Mouse (Mus musculus): ENCODE data around the gene Zfp583. TPM values are rescaled to one million over a fixed set of nuclear protein-coding genes. Genes with fewer than 3 reads are reported as not detected.
"Not testable (repeated sequence)": the region's sequence is repeated elsewhere in the genome, so short reads cannot be mapped to it uniquely, and the experiment has no call there.

Gene Zfp583
- polyA plus RNA-seq, 1 experiment, result 0.36 TPM

DNA sequence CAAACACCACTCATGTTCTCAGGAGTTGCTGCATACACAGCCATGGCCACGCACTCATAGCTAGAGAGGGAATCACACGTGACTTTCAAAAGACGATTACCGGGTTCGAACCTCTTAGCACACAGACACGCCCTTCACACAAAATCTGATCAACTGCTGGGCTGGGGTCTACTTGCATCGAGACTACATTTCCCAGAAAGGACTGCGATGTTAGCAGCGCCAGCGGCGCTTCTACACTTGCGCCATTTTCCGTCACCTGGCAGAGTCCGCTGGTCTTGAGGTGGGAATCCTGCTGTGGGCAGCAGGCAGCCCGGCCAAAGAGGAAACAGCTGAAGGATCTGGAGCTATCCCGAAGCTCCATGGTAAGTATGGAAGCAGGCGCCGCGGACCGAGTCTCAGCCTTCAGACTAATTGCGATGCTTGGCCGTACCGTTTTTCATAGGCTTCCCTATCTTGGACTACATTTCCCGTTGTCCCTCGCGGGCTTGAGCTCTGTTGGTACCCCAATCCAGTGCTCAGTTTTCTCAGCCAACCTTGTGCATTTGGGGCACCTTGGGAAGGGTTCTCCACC is 12.5 kb upstream of the Zfp583 start, which contains the start of gene Gm3854:
Gene Gm3854, plus strand, starts transcription at position 259 of the 571 bp plus-strand sequence.
- DNase-seq, result peak; percentile 65

DNA sequence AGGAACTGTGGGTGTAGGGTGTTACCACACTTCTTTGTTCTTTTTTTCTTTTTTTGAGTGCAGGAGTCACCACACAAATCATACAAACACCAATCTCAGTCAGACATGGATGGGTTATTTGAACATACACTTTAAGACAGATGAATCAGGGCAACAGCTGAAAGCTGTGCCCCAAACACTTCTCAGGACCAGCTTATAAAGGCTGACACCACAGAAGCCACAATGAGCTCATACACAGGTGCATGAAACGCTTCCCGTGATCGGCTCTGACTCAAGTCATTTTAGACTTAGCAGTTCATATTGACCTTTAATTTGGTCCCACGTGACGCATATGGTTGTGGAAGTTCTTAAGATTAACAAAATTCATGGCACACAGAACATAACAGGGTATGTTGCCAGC is 8.8 kb upstream of the Zfp583 start:
- no peak for TF ChIP-seq CTCF (conservative IDR thresholded peaks at IDR 0.05; ENCODE audit: insufficient read depth, insufficient read length, low read depth, low read length)
- TF ChIP-seq POLR2A (IDR thresholded peaks at IDR 0.05; ENCODE audit: low read depth, low read length), result no peak
- Histone ChIP-seq H3K36me3 (ENCODE audit: control insufficient read depth, insufficient read depth, low read length) (no peaks in the 10 kb centered on the region), H3K4me1 (ENCODE audit: control insufficient read depth, insufficient read depth, low read length) (no peaks in the 10 kb centered on the region), H3K27ac (ENCODE audit: insufficient read depth, low read depth, low read length) (no peak overlapping the region), H3K27me3 (replicated peaks; ENCODE audit: control insufficient read depth, insufficient read depth, low read length) (no peaks in the 10 kb centered on the region), H3K4me3 (ENCODE audit: insufficient read depth, low read depth, low read length) (no peak overlapping the region)
- no peak for DNase-seq
- 80% methylated on average over 5 of the region's 5 CpGs for WGBS

More for the DNA sequence above, 12.5 kb upstream of the Zfp583 start, which contains the start of gene Gm3854:
- Histone ChIP-seq H3K4me3 (ENCODE audit: insufficient read depth, low read depth, low read length) (peak within 1 kb of the TSS; percentile 71), H3K36me3 (ENCODE audit: control insufficient read depth, insufficient read depth, low read length) (no peaks in the 10 kb centered on the region), H3K27ac (ENCODE audit: insufficient read depth, low read depth, low read length) (no peak within 1 kb of the TSS), H3K4me1 (ENCODE audit: control insufficient read depth, insufficient read depth, low read length) (no peaks in the 10 kb centered on the region), H3K27me3 (replicated peaks; ENCODE audit: control insufficient read depth, insufficient read depth, low read length) (no peaks in the 10 kb centered on the region)
- TF ChIP-seq POLR2A (IDR thresholded peaks at IDR 0.05; ENCODE audit: low read depth, low read length) (no peak), CTCF (conservative IDR thresholded peaks at IDR 0.05; ENCODE audit: insufficient read depth, insufficient read length, low read depth, low read length) (no peak)
- under 1% methylated on average over 26 of the region's 26 CpGs for WGBS

DNA sequence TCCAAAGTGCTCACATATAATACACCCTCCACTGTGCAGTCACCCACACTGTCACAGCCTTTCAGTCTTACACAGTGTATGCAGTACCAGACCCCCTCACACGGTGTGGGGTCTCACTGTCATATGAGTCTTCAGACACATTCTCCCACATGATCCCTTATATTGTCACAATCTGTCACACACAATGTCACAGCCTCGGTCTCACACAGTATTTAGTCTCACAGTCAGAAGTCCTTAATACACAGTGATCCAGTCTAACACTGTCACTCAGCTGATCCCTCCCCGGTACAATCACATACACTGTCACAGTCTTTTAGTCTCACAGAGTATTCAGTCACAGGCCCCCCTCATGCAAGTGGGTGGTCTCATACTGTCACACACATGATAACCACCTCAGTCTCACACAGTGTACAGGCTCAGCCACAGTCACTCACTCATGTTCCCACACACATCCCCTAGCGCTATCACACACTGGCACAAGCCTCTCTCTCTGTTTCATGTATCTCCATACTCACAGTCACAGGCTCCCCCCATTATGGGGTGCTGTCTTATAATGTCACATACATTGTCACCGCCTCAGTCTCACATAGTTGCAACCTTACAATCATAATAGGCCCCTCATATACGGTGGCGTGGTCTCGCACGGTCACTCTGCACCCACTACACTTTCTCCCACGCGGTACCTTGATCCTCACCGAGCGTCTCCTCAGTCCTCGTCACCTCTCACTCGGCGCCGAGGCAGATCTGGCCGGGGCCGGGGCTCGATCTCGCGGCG is 440 bp downstream of the Zfp583 start:
- Histone ChIP-seq H3K4me1 (ENCODE audit: control insufficient read depth, insufficient read depth, low read length) (no peaks in the 10 kb centered on the region), H3K27me3 (replicated peaks; ENCODE audit: control insufficient read depth, insufficient read depth, low read length) (no peaks in the 10 kb centered on the region), H3K36me3 (ENCODE audit: control insufficient read depth, insufficient read depth, low read length) (no peaks in the 10 kb centered on the region), H3K4me3 (ENCODE audit: insufficient read depth, low read depth, low read length) (peak overlapping the region; percentile 66), H3K27ac (ENCODE audit: insufficient read depth, low read depth, low read length) (no peak overlapping the region)
- TF ChIP-seq POLR2A (IDR thresholded peaks at IDR 0.05; ENCODE audit: low read depth, low read length) (no peak), CTCF (conservative IDR thresholded peaks at IDR 0.05; ENCODE audit: insufficient read depth, insufficient read length, low read depth, low read length) (no peak)
- DNase-seq, result no peak
- 16% methylated on average over 23 of the region's 23 CpGs for WGBS

GRCm38 (mm10) chr7:6300796-6301195 is 30.3 kb downstream of the Zfp583 start:
- H3K27me3 ChIP-seq (replicated peaks; ENCODE audit: control insufficient read depth, insufficient read depth, low read length); H3K27ac ChIP-seq (ENCODE audit: insufficient read depth, low read depth, low read length); H3K4me1 ChIP-seq (ENCODE audit: control insufficient read depth, insufficient read depth, low read length); H3K4me3 ChIP-seq (ENCODE audit: insufficient read depth, low read depth, low read length); DNase-seq: not testable (repeated sequence)
- WGBS, result 89% methylated on average over 11 of the region's 11 CpGs
- peaks cover 10% of the 10 kb centered on the region for H3K36me3 ChIP-seq (ENCODE audit: control insufficient read depth, insufficient read depth, low read length)

DNA sequence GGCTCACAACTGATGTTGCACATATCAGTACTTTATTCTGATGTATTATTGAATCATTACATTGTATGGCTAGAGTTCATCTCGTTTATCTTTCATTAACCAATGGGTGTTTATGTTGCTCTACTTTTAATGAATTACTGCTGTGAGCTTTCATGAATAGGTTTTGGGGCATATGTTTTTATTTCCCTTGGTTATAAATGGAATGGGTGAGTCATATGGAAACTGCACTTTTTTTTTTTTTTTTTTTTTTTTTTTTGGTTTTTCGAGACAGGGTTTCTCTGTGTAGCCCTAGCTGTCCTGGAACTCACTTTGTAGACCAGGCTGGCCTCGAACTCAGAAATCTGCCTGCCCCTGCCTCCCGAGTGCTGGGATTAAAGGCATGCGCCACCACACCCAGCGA is 40.0 kb downstream of the Zfp583 start:
- DNase-seq; H3K27ac ChIP-seq (ENCODE audit: insufficient read depth, low read depth, low read length); H3K4me3 ChIP-seq (ENCODE audit: insufficient read depth, low read depth, low read length); H3K4me1 ChIP-seq (ENCODE audit: control insufficient read depth, insufficient read depth, low read length); H3K27me3 ChIP-seq (replicated peaks; ENCODE audit: control insufficient read depth, insufficient read depth, low read length); H3K36me3 ChIP-seq (ENCODE audit: control insufficient read depth, insufficient read depth, low read length): not testable (repeated sequence)
- WGBS, result 83% methylated on average over 6 of the region's 6 CpGs

DNA sequence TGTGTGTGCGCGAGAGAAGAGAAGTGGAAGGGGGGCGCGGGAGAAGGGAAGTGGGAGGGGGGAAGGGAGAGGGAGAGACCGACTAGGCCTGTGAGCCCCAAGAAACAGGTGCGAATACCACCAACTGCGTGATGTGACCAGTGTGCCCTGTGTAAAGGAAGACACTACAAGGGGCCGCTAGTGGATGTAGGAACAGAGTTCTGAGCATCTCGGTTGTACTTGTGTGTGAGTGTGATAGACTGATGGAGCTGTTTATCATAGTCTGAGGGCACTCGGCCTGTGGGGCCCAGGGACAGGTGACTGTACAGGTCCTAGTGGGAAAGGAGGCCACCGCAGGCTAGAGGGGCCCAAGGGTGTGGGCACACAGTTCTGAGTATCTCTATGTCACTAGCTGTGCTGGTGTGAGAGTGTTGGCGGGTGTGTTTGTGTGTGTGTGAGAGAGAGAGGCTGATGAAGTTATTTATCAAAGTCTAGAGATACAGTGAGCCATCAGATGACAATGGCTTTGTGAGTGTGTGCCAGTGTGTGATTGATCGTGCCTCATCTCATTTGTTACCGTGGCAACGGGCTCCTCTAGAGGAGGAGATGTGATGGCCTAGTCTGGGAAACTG is 44.1 kb downstream of the Zfp583 start:
- WGBS, result 29% methylated on average over 15 of the region's 15 CpGs
- Histone ChIP-seq H3K36me3 (ENCODE audit: control insufficient read depth, insufficient read depth, low read length) (no peaks in the 10 kb centered on the region), H3K4me1 (ENCODE audit: control insufficient read depth, insufficient read depth, low read length) (no peaks in the 10 kb centered on the region), H3K4me3 (ENCODE audit: insufficient read depth, low read depth, low read length) (peak overlapping the region; percentile 52), H3K27ac (ENCODE audit: insufficient read depth, low read depth, low read length) (no peak overlapping the region), H3K27me3 (replicated peaks; ENCODE audit: control insufficient read depth, insufficient read depth, low read length) (no peaks in the 10 kb centered on the region)
- no peak for TF ChIP-seq CTCF (conservative IDR thresholded peaks at IDR 0.05; ENCODE audit: insufficient read depth, insufficient read length, low read depth, low read length)
- TF ChIP-seq POLR2A (IDR thresholded peaks at IDR 0.05; ENCODE audit: low read depth, low read length), result no peak
- DNase-seq, result no peak

Data from kidney, adult 2 months (tissue).